Mouse (Mus musculus) heart, adult 8-10 months (tissue): ENCODE data around the gene Sfn. TPM values are rescaled to one million over a fixed set of nuclear protein-coding genes. Genes with fewer than 3 reads are reported as not detected.

Experiments
- DNase-seq: peaks from one replicate; pipeline ENCODE4 v3.0.0; 2022; ENCODE audit warnings: low spot score
- total RNA-seq, 4 experiments: library from RNA; stranded (reverse); gene quantifications; 2 replicates each; pipeline ENCODE4 v1.2.4; 2022

The Sfn gene
- total RNA-seq, 4 experiments from 2014 or later: 0.88 to 1.6 (median 1.1) TPM

DNA sequence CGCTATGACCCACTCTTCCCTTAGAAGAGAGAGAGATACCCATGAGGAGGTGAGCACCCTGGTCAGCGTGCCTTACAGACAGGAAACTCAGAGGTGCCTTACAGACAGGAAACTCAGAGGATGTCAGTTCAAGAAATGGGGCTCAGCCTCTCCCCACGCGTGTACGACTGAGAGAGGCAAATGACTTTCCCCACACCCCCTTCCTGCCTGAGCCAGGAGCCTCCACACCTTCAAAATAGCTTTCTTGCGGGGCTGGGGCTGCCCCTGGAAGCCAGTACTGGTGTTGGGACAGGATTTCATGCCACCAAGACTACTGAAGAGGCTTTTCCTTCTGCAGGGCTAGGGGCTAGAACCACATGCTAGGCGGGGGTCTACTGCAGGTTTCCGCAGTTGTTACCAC is 18.7 kb upstream of the Sfn start:
- DNase-seq: no peak

DNA sequence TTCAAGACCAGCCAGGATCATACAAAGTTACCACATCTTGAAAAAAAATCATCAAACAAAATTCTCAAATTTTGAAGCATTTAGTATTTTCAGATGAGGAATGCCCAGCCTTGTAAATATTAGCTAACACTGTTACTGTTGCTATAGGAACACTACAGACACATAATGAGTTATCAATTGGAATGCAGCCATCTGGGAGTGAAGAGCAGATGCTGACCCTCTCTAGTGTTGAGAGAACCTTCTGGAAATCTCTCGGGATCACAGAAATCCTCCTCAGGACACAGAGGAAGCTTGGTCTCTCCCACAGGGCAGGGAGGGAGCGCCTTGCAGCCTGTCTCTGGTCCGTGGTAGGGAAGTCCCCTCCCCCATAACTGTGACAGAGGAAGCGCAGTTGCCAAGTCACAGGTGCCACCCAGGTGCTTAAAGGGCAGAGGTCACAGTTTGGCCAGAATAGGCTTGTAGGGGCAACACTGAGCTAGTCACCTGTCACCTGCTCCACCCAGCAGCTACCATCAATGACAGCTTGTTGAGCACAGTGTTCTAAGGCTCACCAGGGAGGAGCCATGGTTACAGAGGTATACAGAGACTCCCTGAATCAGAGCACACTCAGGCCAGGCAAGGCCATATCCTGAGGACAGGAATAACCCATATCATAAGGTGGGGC is 17.6 kb upstream of the Sfn start:
- DNase-seq: no peak

DNA sequence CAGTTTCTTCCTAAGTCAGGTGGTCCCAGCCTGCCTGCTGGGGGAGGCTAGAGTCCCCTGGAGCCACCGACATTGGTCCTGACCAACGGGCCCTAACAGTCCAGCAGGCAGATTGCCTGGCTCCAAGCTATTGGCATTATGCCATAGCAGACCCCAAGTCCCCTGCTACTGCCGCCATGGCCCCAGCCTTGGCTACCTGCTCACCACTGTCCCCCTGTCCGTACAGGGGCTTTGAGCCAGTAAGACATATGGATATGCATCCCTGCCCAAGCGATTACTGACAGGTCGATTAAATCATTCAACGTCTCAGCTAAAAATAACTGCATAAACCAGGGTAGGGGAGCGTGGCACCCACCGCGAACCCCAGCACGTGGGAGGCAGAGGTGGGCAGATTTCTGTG is 16.0 kb upstream of the Sfn start:
- no peak for DNase-seq

DNA sequence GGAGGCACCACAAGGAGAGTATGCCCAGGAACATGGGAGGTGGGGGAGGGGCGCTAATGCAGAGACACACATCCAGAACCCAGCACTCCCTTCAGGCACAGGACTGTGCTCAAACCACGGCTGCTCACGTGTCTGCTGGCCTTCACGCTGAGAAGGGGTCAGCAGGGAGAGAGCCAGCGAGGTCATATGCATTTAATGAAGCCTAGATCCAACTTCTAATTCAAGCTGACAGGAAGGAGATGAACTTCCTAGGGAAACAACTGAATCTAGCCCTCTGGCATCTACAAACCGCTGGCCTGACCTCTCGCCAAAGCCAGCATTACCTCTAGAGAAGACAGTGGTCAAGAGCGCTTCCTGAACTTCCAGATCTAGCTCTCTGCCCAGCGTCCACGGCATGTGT is 13.4 kb upstream of the Sfn start:
- DNase-seq: no peak

DNA sequence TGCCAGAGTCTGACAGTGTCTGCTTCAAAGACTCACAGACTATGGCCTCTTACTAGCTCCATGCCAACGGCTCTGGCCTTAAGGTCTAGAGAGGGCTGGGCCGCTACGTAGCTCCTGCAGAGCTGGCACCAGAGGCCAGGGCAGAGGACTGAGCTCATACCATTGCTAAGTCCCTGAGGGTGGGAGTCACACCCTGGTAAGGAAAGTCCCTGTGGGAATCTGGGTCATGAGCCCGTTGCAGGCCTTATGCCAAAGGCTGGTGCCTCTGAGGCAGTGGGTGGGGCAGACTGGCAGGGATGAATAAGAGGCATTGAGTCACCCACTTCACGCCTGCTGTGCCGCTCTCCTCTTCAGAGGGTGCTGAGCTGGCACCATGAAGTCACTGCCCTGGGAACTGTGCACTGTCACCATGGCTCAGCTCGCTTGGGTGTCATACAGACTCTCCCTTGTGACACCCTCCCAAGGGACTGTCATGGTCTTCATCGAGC is 12.3 kb upstream of the Sfn start:
- DNase-seq: no peak

DNA sequence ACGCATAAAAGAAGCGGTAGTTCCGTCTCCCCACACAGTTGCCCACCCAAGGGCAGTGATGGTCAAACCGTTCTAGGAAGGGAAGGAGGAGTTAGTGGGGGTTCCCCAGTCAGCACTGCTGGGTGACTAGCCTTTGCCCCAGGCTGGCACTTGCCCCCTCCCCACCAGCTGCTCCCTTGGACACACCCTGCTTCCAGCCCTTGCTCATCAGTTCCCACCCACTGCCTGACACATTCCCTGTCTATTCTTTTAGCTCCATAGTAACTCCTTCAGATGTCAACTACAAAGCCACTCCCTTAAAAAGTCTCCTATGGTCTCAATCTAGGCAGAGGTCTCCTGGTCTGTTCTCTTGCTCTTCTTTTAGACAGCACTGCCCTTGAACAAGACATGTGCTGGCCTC is 11.9 kb upstream of the Sfn start:
- DNase-seq: no peak

DNA sequence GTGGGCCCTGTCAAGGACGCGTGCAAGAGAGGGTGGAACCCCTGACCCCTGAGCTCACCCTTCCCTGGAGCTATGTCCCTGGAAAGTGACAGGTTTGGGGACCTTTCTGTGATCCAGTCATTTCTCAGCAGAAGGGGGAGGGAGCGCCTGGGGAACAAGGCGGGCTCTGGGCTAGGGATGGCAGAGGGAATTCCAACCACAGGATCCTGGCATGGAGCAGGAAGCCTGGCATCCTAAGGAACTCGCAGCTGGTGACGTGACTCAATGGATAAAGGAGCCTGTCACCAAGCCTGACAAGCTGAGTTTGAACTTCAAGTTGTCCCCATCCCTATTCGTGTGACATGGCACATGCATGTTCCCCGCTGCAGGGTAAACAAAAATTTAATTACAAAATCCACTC is 11.1 kb upstream of the Sfn start:
- DNase-seq: no peak

DNA sequence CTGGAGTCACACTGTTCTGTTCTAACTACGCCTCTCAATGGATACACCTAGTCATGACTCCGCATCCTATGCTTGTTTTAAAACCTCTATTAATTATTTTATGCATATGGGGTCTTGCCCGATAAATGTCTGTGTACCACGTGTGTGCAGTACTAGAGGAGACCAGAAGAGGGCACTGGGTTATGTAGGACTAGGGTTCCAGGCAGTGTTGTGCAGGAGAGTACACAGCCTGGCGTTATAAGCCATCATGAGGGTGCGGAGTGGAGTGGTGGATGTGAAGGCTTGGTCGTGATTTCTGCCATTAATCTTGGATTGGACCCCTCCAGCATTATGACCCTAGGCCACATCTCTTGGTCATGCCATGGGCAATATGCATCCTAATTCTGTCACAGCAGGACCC is 10.4 kb upstream of the Sfn start:
- DNase-seq: no peak

DNA sequence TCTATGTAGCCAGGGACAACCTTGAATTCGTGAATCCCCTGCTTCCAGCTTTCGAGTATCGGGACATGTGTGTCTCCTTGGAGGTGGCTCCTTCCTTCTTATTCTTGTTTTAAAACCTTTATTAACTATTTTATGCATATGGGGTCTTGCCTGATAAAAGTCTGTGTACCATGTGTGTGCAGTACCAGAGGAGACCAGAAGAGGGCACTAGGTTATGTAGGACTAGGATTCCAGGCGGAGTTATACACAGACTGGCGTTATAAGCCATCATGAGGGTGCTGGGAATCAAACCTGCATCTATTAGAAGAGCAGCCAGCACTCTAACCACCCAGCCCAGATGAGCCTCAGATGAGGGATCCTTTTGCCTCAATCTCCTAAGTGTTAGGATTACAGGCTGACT is 9.8 kb upstream of the Sfn start:
- DNase-seq: no peak

DNA sequence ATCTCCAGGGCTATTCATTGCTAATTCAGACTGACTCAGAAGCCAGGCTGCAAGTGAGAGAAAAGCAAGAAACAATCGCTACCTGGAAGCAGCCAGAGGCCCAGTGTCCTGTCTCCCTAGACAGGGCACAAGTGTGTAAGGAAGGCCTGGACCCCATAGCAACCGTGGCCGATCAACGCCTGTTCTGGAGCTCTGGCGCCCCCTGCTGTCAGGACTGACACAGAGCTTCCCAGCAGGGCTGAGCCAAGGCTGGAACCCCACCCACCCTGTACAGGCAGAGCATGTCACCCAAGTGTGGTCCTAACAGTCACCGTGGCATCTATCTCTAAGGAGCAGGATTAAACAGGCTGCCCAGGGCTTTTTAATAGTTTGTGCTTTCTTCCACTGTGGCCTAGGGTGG is 7.8 kb upstream of the Sfn start:
- peak; percentile 75 for DNase-seq

DNA sequence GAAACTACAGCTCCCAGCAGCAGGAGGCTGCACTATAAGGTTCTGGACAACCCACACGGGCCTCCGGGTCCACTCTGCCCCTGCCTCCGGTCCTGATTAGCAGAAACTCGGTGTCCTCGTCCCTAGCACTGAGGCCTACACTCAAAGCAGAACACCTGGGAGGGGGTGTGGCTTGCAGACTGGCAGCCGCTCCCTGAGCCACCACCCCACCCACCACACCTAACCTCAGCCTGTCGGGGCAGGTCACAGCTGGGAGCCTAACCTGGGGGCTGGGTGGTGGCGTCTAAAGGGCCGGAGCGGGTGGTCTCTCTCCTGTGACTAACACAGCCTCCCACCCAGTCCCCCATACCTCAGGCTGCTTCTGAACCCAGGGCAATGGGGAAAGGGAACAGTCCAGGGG is 5.3 kb upstream of the Sfn start:
- DNase-seq: no peak

DNA sequence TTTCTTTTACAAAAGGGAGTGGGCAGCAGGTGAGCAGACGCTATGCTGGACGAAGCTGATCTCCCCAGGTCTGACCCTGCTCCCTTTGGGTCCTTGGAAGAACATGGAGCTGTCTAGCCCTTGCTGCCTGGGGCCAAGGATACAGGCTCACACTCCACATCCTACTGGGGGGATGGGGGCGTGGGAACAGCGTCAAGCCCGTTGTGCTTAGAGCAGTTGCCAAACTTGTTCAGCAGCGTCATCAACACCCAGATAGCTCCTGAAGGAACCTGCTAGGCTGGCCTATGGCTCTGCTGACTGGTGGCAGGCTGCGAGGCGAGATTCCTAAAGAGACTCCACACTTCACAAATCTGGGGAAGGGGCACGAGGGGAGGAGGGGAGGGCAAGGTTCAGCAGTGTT is 3.4 kb upstream of the Sfn start:
- DNase-seq: no peak

DNA sequence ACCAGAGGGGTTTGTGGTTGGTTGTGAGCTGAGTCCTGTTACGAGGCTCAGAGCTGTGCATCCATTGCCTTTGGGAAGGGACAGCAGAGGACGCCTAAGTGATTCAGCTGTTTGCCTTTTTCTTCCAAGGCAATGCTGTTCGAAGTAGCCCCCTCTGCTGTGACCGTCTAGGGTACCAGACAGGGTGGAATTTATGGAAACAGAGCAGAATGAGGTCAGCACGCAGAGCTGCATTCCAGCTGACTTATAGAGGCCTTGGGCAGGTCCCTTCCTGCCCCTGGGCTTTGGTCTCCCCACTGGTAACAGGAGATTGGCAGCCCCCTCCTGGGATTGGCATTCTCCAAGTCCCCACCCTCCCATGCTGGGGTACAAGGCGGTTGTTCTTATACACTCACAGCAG is 2.9 kb upstream of the Sfn start:
- no peak for DNase-seq

DNA sequence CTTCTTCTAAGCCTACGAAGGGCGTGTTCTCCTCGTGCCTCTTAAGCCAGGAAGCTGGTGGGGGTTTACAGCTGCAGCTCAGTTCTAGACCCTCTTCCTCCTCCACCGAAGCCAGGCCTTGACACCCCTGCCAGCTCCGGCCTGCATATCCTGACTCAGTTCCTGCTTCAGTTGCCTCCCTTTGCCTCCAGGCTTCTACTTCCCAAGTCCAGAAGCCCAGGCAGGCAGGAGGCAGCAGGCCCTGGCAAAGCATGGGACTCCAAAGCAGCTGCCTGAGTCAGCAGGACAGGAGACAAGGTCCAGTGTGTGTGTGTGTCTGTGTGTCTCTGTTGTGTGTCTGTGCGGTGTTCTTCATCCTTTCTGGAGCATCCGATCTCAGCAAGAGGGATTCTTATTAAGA is 2.2 kb upstream of the Sfn start:
- no peak for DNase-seq

DNA sequence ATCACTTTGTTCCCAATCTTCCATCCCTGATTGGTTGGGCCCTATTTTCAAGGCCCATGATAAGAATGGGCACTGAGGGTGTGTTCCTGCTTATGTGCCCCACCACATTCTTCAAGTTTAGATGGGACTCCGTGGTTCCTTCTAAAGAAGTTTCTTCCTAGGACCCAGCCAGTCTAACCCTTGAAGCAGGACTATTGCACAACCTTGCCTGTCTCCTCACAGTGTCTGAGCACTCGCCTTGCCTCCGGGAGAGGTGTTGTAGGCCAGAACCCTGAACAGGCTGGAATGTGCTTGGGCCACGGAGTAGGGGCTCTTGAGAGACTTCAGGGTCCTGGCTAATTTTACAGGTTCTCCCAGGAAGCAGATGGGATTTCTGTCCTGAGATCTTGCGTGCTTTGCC is 1.1 kb upstream of the Sfn start:
- DNase-seq: no peak

DNA sequence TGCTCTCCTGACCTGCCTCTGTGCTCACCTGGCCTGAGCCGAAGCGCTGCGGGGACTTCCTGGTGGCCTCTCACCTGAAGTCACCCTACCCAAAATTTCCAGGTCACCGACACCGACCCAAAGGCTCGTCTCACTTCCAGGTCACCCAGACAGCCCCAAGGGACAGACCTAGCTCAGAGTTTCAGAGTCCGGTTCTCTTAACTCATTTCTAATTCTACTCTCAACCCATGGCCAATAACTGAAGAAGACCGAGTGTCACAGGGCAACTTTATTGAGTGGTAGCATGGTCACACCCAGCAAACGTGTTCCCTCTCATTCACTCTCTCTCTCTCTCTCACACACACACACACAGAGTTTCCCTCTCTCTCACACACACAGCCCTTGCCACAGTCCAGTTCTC is 1.7 kb downstream of the Sfn start:
- DNase-seq: no peak

DNA sequence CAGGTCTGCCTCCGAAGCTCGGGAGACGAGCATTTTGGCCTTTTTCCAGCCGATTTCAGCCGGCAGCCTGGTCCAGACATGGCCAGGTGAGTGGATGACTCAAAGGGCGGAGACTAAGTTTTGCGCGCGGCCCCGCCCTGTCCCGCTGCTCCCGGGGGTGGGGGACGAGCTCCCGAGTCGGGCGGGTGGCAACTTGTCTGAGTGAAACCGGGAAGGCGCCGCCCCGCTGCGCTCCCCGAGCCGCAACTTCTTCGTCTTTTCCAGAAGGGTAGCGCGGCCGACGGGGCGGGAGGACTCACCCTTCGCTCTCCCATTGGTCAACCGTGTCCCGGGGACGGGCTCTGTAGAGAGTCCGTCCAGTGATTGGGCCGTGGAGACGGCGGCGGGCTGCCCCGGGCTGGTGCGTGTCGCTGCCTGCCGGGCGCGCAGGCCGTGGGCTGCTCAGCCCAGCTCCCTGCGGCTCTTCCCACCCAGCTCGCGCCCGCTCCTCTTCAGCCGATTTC is 2.3 kb downstream of the Sfn start:
- DNase-seq: peak; percentile 91

DNA sequence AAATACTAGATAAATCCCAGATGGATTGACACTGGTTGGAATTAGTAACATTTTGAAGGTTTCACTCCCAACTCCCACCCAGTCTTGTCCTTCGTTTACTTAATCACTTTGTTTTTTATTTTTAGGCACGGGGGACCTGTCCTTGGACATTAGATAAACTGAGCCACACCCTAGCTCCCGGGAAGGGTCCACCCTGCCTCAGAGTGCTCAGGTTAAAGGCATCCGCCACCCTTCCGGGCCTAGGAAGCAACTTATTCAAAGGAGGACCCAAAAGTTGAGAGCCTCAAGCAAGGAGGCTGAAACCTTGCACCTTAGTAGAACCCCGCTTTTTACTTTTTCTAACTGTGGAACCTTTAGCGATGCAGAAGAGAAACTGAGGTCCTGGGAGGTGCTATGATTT is 2.9 kb downstream of the Sfn start:
- no peak for DNase-seq

DNA sequence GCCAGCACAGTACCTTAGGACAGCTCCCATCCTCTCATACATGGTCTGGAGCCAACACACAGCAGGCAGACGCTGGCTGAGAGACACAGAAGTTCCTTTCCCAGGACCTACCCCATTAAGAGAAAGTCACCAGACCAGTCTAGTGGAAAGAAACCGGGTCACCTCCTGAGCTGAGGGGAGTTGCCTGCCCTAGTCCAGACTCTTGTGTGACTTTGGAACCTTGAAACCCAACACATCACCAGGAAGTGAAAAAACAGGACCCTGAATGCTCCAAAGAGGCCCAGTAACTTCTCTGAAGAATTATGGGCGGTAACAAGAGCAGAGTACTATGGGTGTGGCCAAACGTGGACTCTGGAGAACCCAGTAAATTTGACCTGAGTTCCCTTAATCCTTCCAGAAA is 3.4 kb downstream of the Sfn start:
- no peak for DNase-seq

DNA sequence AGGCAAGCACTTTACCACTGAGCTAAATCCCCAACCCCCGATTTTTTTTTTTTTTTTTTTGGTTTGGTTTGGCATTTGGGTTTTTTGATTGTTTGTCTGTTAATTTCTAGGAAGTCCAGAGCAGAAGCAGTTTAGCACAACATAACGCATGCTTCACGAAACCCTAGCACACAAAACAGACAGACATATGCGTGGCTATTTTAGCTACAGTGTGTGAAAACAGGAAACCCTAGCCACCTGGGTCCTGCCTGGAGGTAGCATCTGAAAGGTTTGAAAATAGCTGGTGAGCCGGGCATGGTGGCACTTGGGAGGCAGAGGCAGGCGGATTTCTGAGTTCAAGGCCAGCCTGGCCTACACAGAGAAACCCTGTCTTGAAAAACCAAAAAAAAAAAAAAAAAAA is 5.9 kb downstream of the Sfn start:
- DNase-seq: no peak

DNA sequence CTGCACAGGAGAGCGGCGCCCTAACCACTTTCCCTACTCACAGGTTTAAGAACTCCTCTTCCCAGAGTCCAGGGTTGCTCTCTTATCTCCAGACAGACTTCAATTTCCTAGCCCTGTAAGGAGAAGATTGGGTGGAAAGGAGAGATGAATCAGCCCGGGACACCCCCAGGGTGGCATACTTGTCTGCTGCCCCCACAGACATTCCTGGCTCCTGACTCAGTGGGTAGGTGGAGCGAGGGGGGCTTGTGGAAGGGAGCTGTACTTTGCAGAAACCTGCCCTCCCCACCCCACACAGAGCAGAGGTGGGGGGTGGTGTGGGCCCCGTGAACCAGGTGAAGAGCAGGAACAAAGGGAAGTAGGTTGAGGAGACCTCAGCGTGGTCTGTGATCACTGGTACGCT is 6.4 kb downstream of the Sfn start:
- DNase-seq: no peak

DNA sequence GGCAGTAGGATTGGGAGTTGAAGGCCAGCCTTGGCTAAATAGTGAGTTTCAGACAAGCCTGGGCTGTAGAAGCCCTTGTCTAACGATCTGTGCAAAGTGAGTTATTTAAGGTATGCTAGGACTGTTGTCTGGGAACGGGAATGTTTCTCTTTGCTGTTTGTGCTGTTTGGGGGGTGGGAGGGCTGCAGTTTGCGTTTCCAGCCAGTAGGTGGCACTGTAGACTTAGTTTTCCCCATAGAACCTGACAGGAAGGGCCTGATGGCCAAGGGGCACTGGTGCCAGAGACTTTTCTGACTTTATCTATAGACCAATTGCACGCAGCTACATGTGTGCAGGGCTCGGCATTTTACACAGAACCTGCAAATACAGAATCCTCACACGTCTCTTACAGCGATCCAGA is 9.4 kb downstream of the Sfn start:
- DNase-seq: peak; percentile 58

DNA sequence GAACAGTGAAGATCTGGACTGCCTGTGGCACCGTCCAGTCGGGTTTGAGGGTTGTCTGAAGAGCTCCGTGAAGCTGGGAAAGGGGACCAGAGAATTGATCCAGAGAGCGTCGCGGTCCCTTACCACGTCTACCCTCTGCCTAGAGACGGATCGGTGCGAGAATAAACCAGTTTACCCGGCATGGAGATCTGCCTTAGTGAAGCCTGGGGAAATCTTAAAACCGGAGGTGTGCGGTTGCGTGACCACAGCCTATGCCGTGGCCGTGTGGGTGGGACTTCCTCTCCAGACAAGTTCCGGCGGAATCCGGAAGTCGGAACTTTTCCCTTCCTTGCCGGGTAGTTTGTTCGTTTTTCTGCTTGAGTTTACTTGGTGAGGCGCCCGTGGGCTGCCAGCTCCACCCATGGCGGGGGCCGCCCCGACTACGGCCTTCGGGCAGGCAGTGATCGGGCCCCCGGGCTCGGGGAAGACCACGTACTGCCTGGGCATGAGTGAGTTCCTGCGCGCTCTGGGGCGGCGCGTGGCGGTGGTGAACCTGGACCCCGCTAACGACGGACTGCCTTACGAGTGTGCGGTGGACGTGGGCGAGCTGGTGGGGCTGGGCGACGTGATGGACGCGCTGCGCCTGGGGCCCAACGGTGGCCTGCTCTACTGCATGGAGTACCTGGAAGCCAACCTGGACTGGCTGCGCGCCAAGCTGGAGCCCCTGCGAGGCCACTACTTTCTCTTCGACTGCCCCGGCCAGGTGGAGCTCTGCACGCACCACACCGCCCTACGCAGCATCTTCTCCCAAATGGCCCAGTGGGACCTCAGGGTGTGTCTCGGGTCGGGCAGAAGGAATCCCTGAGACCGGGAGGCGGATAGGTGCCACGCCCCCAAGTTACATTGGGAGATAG is 17.7 kb downstream of the Sfn start, which contains the start of gene Gpn2:
Gene Gpn2, plus strand, starts transcription at position 304 of the 893 bp plus-strand sequence.
- peak; percentile 89 for DNase-seq
